Mouse (Mus musculus): ENCODE data around the gene Zrsr1. TPM values are rescaled to one million over a fixed set of nuclear protein-coding genes. Genes with fewer than 3 reads are reported as not detected.
A peak's percentile ranks its signal among the peaks of the same experiment; 100 is the strongest.

Zrsr1 gene
- polyA plus RNA-seq, 1 experiment from 2014 or later: 1.9 TPM

GRCm38 (mm10) chr11:22995461-22995860 lies 23.7 kb downstream of the Zrsr1 start:
- Histone ChIP-seq H3K27me3 (ENCODE audit: control insufficient read depth, insufficient read depth, low read length) (no peaks in the 10 kb centered on the region), H3K4me3 (ENCODE audit: control insufficient read depth in 1 of 2, insufficient read depth in 1 of 2, low read depth in 1 of 2, low read length in 2 of 2) (no peak overlapping the region), H3K9me3 (ENCODE audit: control insufficient read depth, low read length) (no peaks in the 10 kb centered on the region), H3K36me3 (ENCODE audit: control insufficient read depth, insufficient read depth, low read length) (peaks cover 76% of the 10 kb centered on the region), H3K4me2 (ENCODE audit: low read length) (no peak overlapping the region), H3K9ac (ENCODE audit: low read length) (no peak overlapping the region), H3K27ac (replicated peaks in 1 of 2; ENCODE audit: control insufficient read depth in 1 of 2, insufficient read depth in 1 of 2, low read depth in 2 of 2, low read length in 2 of 2) (no peak overlapping the region), H3K4me1 (ENCODE audit: control insufficient read depth in 2 of 2, insufficient read depth in 2 of 2, low read length in 2 of 2) (peaks cover 4 to 13% of the 10 kb centered on the region in 2 experiments)
- 90% methylated on average over 4 of the region's 4 CpGs for WGBS
- ATAC-seq (ENCODE audit: insufficient number of reproducible peaks, insufficient read depth, low FRiP score, low read depth): no peak

- 63% methylated on average over 1 of the region's 1 CpGs for WGBS
These were observed 26.5 kb downstream of the Zrsr1 start for GRCm38 (mm10) chr11:22998308-22998707.

GRCm38 (mm10) chr11:23005276-23005675 lies 33.5 kb downstream of the Zrsr1 start:
- Histone ChIP-seq H3K4me2 (ENCODE audit: low read length) (no peak overlapping the region), H3K4me3 (ENCODE audit: control insufficient read depth in 1 of 2, insufficient read depth in 1 of 2, low read depth in 1 of 2, low read length in 2 of 2) (no peak overlapping the region), H3K27me3 (ENCODE audit: control insufficient read depth, insufficient read depth, low read length) (no peaks in the 10 kb centered on the region), H3K9me3 (ENCODE audit: control insufficient read depth, low read length) (no peaks in the 10 kb centered on the region), H3K27ac (replicated peaks in 1 of 2; ENCODE audit: control insufficient read depth in 1 of 2, insufficient read depth in 1 of 2, low read depth in 2 of 2, low read length in 2 of 2) (no peak overlapping the region), H3K4me1 (ENCODE audit: control insufficient read depth in 2 of 2, insufficient read depth in 2 of 2, low read length in 2 of 2) (0 out of 4 replicates have a peak, but pooled peaks cover 0 to 4% of the 10 kb centered on the region in 2 experiments), H3K9ac (ENCODE audit: low read length) (no peak overlapping the region), H3K36me3 (ENCODE audit: control insufficient read depth, insufficient read depth, low read length) (peaks cover 57% of the 10 kb centered on the region)
- 82% methylated on average over 1 of the region's 1 CpGs for WGBS
- ATAC-seq (ENCODE audit: insufficient number of reproducible peaks, insufficient read depth, low FRiP score, low read depth): no peak

More at GRCm38 (mm10) chr11:22998308-22998707, 26.5 kb downstream of the Zrsr1 start:
- H3K4me2 ChIP-seq (ENCODE audit: low read length): no peak overlapping the region
- peaks cover 99% of the 10 kb centered on the region for H3K36me3 ChIP-seq (ENCODE audit: control insufficient read depth, insufficient read depth, low read length)
- no peaks in the 10 kb centered on the region for H3K9me3 ChIP-seq (ENCODE audit: control insufficient read depth, low read length)
- H3K27me3 ChIP-seq (ENCODE audit: control insufficient read depth, insufficient read depth, low read length): no peaks in the 10 kb centered on the region
- H3K4me1 ChIP-seq (ENCODE audit: control insufficient read depth in 2 of 2, insufficient read depth in 2 of 2, low read length in 2 of 2): no peaks in the 10 kb centered on the region
- no peak overlapping the region for H3K9ac ChIP-seq (ENCODE audit: low read length)
- ATAC-seq (ENCODE audit: insufficient number of reproducible peaks, insufficient read depth, low FRiP score, low read depth): no peak
- H3K4me3 ChIP-seq (ENCODE audit: control insufficient read depth in 1 of 2, insufficient read depth in 1 of 2, low read depth in 1 of 2, low read length in 2 of 2): no peak overlapping the region
- no peak overlapping the region for H3K27ac ChIP-seq (replicated peaks in 1 of 2; ENCODE audit: control insufficient read depth in 1 of 2, insufficient read depth in 1 of 2, low read depth in 2 of 2, low read length in 2 of 2)

- H3K27ac ChIP-seq (replicated peaks in 1 of 2; ENCODE audit: control insufficient read depth in 1 of 2, insufficient read depth in 1 of 2, low read depth in 2 of 2, low read length in 2 of 2): peak overlapping the region in 1 of 2 experiments; percentile 90; a peak in 3 of 4 replicates
- WGBS: 4% methylated on average over 6 of the region's 6 CpGs
- H3K27me3 ChIP-seq (ENCODE audit: control insufficient read depth, insufficient read depth, low read length): no peaks in the 10 kb centered on the region
These were observed 35.3 kb downstream of the Zrsr1 start for GRCm38 (mm10) chr11:23007166-23007480.

DNA sequence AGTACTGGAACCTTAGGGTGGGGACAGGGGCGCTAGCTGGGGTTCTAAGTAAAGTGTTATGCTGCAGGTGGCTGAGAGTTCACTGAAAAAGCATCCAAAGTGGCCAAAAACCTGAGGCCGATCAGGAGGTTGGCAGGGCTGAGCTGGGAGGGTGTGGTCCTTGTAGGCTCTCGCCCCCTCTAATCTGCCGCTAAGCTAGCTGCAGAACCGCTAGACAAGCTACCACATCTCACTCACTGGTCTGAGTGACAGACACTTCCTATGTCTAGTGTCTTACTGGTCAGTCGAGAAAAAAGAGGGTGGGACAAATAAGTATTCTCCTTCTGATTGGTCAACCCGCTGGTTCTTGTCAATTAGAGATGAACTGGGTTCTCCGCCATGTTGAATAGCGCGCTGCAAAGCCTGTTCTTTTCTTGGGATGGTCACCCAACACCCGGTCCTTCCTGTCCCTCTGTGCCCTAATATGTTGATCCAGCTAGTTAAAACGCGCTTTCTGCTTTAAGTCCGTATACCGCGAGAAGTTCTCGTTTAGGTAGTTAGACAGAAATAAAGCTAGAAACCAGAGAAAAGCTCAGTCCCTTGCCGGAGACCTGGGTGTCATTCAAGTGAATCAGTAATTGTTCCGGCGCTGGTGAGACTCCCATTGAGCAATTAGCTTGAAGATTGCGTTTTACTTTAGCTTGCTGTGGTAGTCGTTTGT lies 35.8 kb downstream of the Zrsr1 start, which contains the start of gene Fam161a:
Gene Fam161a (plus strand): TSS at position 51 of the 700 bp plus-strand sequence.
- Histone ChIP-seq H3K27ac (replicated peaks in 1 of 2; ENCODE audit: control insufficient read depth in 1 of 2, insufficient read depth in 1 of 2, low read depth in 2 of 2, low read length in 2 of 2) (peak within 1 kb of the TSS; percentile 89 to 90), H3K4me2 (ENCODE audit: low read length) (peak within 1 kb of the TSS; percentile 88), H3K4me3 (ENCODE audit: control insufficient read depth in 1 of 2, insufficient read depth in 1 of 2, low read depth in 1 of 2, low read length in 2 of 2) (peak within 1 kb of the TSS; percentile 63 to 93), H3K9me3 (ENCODE audit: control insufficient read depth, low read length) (no peaks in the 10 kb centered on the region), H3K27me3 (ENCODE audit: control insufficient read depth, insufficient read depth, low read length) (no peaks in the 10 kb centered on the region), H3K4me1 (ENCODE audit: control insufficient read depth in 2 of 2, insufficient read depth in 2 of 2, low read length in 2 of 2) (0 out of 4 replicates have a peak, but pooled peaks cover 0 to 4% of the 10 kb centered on the region in 2 experiments), H3K9ac (ENCODE audit: low read length) (peak within 1 kb of the TSS; percentile 80), H3K36me3 (ENCODE audit: control insufficient read depth, insufficient read depth, low read length) (peaks cover 35% of the 10 kb centered on the region)
- WGBS: under 1% methylated on average over 22 of the region's 22 CpGs
- ATAC-seq (ENCODE audit: insufficient number of reproducible peaks, insufficient read depth, low FRiP score, low read depth): peak; percentile 92

More at GRCm38 (mm10) chr11:23007166-23007480, 35.3 kb downstream of the Zrsr1 start:
- Histone ChIP-seq H3K4me2 (ENCODE audit: low read length) (peak overlapping the region; percentile 88), H3K9me3 (ENCODE audit: control insufficient read depth, low read length) (no peaks in the 10 kb centered on the region), H3K4me1 (ENCODE audit: control insufficient read depth in 2 of 2, insufficient read depth in 2 of 2, low read length in 2 of 2) (0 out of 4 replicates have a peak, but pooled peaks cover 0 to 4% of the 10 kb centered on the region in 2 experiments), H3K9ac (ENCODE audit: low read length) (peak overlapping the region; percentile 80), H3K36me3 (ENCODE audit: control insufficient read depth, insufficient read depth, low read length) (peaks cover 40% of the 10 kb centered on the region), H3K4me3 (ENCODE audit: control insufficient read depth in 1 of 2, insufficient read depth in 1 of 2, low read depth in 1 of 2, low read length in 2 of 2) (peak overlapping the region; percentile 41 to 63)
- ATAC-seq (ENCODE audit: insufficient number of reproducible peaks, insufficient read depth, low FRiP score, low read depth): no peak

GRCm38 (mm10) chr11:23008181-23008823 lies 36.5 kb downstream of the Zrsr1 start:
- peak overlapping the region; percentile 89 to 90 for H3K27ac ChIP-seq (replicated peaks in 1 of 2; ENCODE audit: control insufficient read depth in 1 of 2, insufficient read depth in 1 of 2, low read depth in 2 of 2, low read length in 2 of 2)
- peak overlapping the region; percentile 63 to 93 for H3K4me3 ChIP-seq (ENCODE audit: control insufficient read depth in 1 of 2, insufficient read depth in 1 of 2, low read depth in 1 of 2, low read length in 2 of 2)
- peaks cover 28% of the 10 kb centered on the region for H3K36me3 ChIP-seq (ENCODE audit: control insufficient read depth, insufficient read depth, low read length)
- H3K9me3 ChIP-seq (ENCODE audit: control insufficient read depth, low read length): no peaks in the 10 kb centered on the region
- under 1% methylated on average over 40 of the region's 40 CpGs for WGBS
- peak; percentile 92 for ATAC-seq (ENCODE audit: insufficient number of reproducible peaks, insufficient read depth, low FRiP score, low read depth)
- peak overlapping the region; percentile 80 for H3K9ac ChIP-seq (ENCODE audit: low read length)
- H3K4me2 ChIP-seq (ENCODE audit: low read length): peak overlapping the region; percentile 88
- 0 out of 4 replicates have a peak, but pooled peaks cover 0 to 4% of the 10 kb centered on the region in 2 experiments for H3K4me1 ChIP-seq (ENCODE audit: control insufficient read depth in 2 of 2, insufficient read depth in 2 of 2, low read length in 2 of 2)
- H3K27me3 ChIP-seq (ENCODE audit: control insufficient read depth, insufficient read depth, low read length): no peaks in the 10 kb centered on the region

- H3K27ac ChIP-seq (replicated peaks in 1 of 2; ENCODE audit: control insufficient read depth in 1 of 2, insufficient read depth in 1 of 2, low read depth in 2 of 2, low read length in 2 of 2): no peak overlapping the region
- peak overlapping the region; percentile 88 for H3K4me2 ChIP-seq (ENCODE audit: low read length)
- 27% methylated on average over 4 of the region's 4 CpGs for WGBS
- 0 out of 4 replicates have a peak, but pooled peaks cover 0 to 4% of the 10 kb centered on the region in 2 experiments for H3K4me1 ChIP-seq (ENCODE audit: control insufficient read depth in 2 of 2, insufficient read depth in 2 of 2, low read length in 2 of 2)
- H3K4me3 ChIP-seq (ENCODE audit: control insufficient read depth in 1 of 2, insufficient read depth in 1 of 2, low read depth in 1 of 2, low read length in 2 of 2): peak overlapping the region; percentile 63 to 93; a peak in 3 of 4 replicates
- H3K9me3 ChIP-seq (ENCODE audit: control insufficient read depth, low read length): no peaks in the 10 kb centered on the region
- H3K9ac ChIP-seq (ENCODE audit: low read length): peak overlapping the region; percentile 80
- no peaks in the 10 kb centered on the region for H3K27me3 ChIP-seq (ENCODE audit: control insufficient read depth, insufficient read depth, low read length)
- H3K36me3 ChIP-seq (ENCODE audit: control insufficient read depth, insufficient read depth, low read length): peaks cover 23% of the 10 kb centered on the region
- no peak for ATAC-seq (ENCODE audit: insufficient number of reproducible peaks, insufficient read depth, low FRiP score, low read depth)
These were observed 37.0 kb downstream of the Zrsr1 start for GRCm38 (mm10) chr11:23008824-23009200.

Measured in heart, embryonic 14.5 days (tissue).